Mouse (Mus musculus): ENCODE measurements around the gene Tnr.
A peak's percentile ranks its signal among the peaks of the same experiment; 100 is the strongest.

The Tnr gene

GRCm38 (mm10) chr1:159566046-159566445 lies 42.5 kb downstream of the Tnr start:
- DNase-seq (ENCODE audit: extremely low spot score) = no peak

- no peak for DNase-seq (ENCODE audit: extremely low spot score)
Measured at GRCm38 (mm10) chr1:159567171-159567570, 43.6 kb downstream of the Tnr start.

- DNase-seq (ENCODE audit: extremely low spot score) = no peak
Measured at GRCm38 (mm10) chr1:159570270-159570669, 46.7 kb downstream of the Tnr start.

GRCm38 (mm10) chr1:159570831-159571230 lies 47.3 kb downstream of the Tnr start:
- DNase-seq (ENCODE audit: extremely low spot score) = no peak

DNA sequence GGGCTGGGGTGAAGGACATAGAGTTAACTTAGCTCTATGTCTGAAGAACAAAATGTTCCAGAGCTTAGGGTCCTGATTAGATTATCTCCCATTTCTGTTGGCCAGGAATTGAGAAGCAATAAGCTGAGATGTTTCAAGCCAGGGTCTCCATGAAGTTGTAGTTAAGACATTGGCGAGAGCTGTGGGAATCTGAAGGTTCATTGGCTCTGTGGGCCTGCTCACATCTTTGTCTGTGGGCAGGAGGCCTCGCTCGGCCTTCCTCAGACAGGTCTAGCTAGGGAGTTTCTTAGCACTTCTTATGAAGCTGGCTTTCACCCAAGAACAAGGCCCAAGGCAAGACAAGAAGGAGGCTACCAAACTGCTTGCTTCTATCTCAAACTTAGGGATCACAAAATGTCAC lies 48.4 kb downstream of the Tnr start:
- DNase-seq (ENCODE audit: extremely low spot score) = no peak

GRCm38 (mm10) chr1:159573116-159573515 lies 49.5 kb downstream of the Tnr start:
- DNase-seq (ENCODE audit: extremely low spot score) = no peak

- no peak for DNase-seq (ENCODE audit: extremely low spot score)
Measured at GRCm38 (mm10) chr1:159574661-159575060, 51.1 kb downstream of the Tnr start.

- DNase-seq (ENCODE audit: extremely low spot score) = no peak
Measured at GRCm38 (mm10) chr1:159576246-159576645, 52.7 kb downstream of the Tnr start.

DNA sequence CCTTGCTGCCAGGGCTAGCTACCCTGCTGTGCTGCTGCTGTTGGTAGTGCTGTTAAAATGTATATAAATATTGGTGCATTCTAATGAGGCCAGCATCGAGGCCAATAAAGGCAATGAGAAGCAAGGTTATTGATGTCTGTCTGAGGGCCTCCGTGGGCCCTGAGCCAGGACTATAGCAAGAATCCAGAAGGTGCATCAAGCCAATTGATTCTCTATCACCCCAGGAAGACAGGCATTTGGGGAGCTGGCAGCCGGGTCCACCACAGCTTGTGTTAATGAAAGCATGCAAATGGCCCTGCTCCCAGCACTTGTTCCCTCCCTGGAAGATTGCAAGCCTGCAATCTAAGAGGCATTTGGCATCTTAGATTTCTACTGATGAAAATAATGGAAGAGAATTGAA lies 54.8 kb downstream of the Tnr start:
- DNase-seq (ENCODE audit: extremely low spot score) = no peak

- no peak for DNase-seq (ENCODE audit: extremely low spot score)
Measured at GRCm38 (mm10) chr1:159580335-159580921, 56.9 kb downstream of the Tnr start.

DNA sequence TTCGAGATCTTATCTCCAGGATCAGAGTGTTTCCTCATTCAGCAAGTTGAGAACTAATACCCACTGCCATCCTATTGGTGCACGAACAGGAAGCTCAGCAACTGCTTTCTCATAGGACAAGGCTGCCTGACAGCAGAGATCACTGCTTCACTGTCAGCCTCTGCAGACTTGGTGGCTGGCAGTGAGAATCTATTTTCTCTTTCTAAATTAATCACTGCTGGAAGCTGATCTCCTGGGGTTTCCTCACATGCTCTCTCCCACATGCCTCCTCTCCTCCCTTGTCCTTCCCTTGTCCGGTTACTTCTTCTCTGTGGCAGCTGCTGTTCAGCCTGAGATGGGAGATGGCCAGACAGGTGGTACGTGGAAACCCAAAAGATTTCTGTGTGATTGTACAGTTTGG lies 60.3 kb downstream of the Tnr start:
- DNase-seq (ENCODE audit: extremely low spot score) = no peak

- DNase-seq (ENCODE audit: extremely low spot score) = no peak
Measured at GRCm38 (mm10) chr1:159588741-159589140, 65.2 kb downstream of the Tnr start.

- no peak for DNase-seq (ENCODE audit: extremely low spot score)
Measured at GRCm38 (mm10) chr1:159594099-159595058, 70.8 kb downstream of the Tnr start.

GRCm38 (mm10) chr1:159595729-159596128 lies 72.2 kb downstream of the Tnr start:
- no peak for DNase-seq (ENCODE audit: extremely low spot score)

GRCm38 (mm10) chr1:159596640-159597039 lies 73.1 kb downstream of the Tnr start:
- no peak for DNase-seq (ENCODE audit: extremely low spot score)

DNA sequence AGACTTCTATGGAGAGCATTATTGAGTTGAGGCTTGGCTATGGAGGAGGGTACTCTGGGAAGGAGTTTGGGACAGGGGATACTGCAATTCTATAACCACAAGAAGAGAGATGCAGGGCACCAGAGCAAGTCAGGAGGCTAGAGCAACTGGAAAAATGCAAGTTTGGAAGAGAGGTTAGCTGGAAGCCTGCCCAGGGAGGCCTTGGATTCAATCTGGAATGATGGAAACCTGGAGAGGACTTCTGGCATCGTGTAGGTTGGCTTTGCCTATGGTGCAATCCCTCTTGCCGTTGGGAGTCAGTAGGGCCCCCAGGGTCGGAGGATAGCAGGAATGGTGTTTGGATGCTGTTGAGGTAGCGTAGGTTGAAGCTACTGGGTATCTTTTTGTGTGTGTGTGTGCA lies 90.0 kb downstream of the Tnr start:
- no peak for DNase-seq (ENCODE audit: extremely low spot score)

- DNase-seq (ENCODE audit: extremely low spot score) = no peak
Measured at GRCm38 (mm10) chr1:159614062-159614601, 90.6 kb downstream of the Tnr start.

GRCm38 (mm10) chr1:159614644-159615431 lies 91.3 kb downstream of the Tnr start:
- DNase-seq (ENCODE audit: extremely low spot score) = no peak

DNA sequence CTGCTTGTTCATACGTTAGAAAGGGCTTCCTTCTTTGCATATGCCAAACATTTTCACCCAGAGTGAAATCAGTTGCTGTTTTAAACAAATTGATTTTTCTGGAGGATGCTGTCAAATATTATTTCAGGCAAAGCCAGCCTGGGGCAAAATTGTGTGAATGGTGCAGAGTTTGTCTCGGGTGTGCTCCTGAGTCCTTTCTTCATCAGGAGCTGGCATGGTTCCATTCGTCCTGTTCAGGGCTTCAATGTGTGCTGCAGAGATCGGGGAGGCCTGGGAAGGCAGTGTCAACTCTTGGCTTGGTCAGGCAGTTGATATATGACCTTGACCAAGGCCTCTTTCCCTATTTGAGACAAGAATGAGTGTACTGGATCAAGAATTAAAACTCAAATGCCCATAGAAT lies 92.1 kb downstream of the Tnr start:
- DNase-seq (ENCODE audit: extremely low spot score) = no peak

- DNase-seq (ENCODE audit: extremely low spot score) = no peak
Measured at GRCm38 (mm10) chr1:159619205-159619604, 95.6 kb downstream of the Tnr start.

GRCm38 (mm10) chr1:159621321-159621720 lies 97.8 kb downstream of the Tnr start:
- peak; percentile 24 for DNase-seq (ENCODE audit: extremely low spot score)

GRCm38 (mm10) chr1:159629119-159629518 lies 105.5 kb downstream of the Tnr start:
- no peak for DNase-seq (ENCODE audit: extremely low spot score)
